Mouse (Mus musculus) heart, adult 2 months (tissue): ENCODE results near the gene Tnfrsf11a.

Experiments used
- CTCF ChIP-seq: fragments of 200-600 bp; IDR thresholded peaks from 2 replicates; pipeline ENCODE4 v1.8.1; 2022; ENCODE audit warnings: antibody characterized with exemption, mild to moderate bottlenecking, moderate library complexity
- POLR2A ChIP-seq: fragments of 200-500 bp; IDR thresholded peaks from 2 replicates; pipeline ENCODE4 v1.6.1; 2011; ENCODE audit warnings: mild to moderate bottlenecking, low read depth, low read length, control low read depth; ENCODE audit not compliant: insufficient read depth

- no peak for TF ChIP-seq CTCF
- TF ChIP-seq POLR2A = no peak
These were observed 25.0 kb downstream of the Tnfrsf11a start for GRCm38 (mm10) chr1:105805565-105805964.
